Mouse (Mus musculus): ENCODE results near the gene Zfp579.
A peak's percentile ranks its signal among the peaks of the same experiment; 100 is the strongest.
"Not testable (repeated sequence)": the region's sequence is repeated elsewhere in the genome, so short reads cannot be mapped to it uniquely, and the experiment has no call there.

The Zfp579 gene

GRCm38 (mm10) chr7:5015118-5016001 lies 19.4 kb upstream of the Zfp579 start, which contains the start of gene Gm44973:
Gm44973 (plus strand) TSS chr7:5015496.
- peak; percentile 96 for DNase-seq

- peak; percentile 98 to 99 for DNase-seq
Observed at GRCm38 (mm10) chr7:5014251-5015117, 18.5 kb upstream of the Zfp579 start, which contains the start of the genes Zfp524 and Fiz1. Zfp524 (plus strand) TSS chr7:5014415. Fiz1 (minus strand) TSS chr7:5014697.

GRCm38 (mm10) chr7:5012681-5013513 lies 16.9 kb upstream of the Zfp579 start:
- no peak for DNase-seq

GRCm38 (mm10) chr7:5008229-5008628 lies 12.3 kb upstream of the Zfp579 start:
- no peak for DNase-seq

GRCm38 (mm10) chr7:5002876-5003275 lies 6.9 kb upstream of the Zfp579 start:
- not testable (repeated sequence) for DNase-seq

- DNase-seq = peak in 1 of 2 experiments; percentile 42
Observed at GRCm38 (mm10) chr7:4999876-5000275, 3.9 kb upstream of the Zfp579 start.

GRCm38 (mm10) chr7:4996934-4997333 lies 976 bp upstream of the Zfp579 start:
- DNase-seq = no peak

GRCm38 (mm10) chr7:4995268-4996002 lies 523 bp downstream of the Zfp579 start:
- DNase-seq = no peak

- peak; percentile 40 to 41 for DNase-seq
Observed at GRCm38 (mm10) chr7:4993999-4994788, 1.8 kb downstream of the Zfp579 start.

- DNase-seq = peak; percentile 32 to 42
Observed at GRCm38 (mm10) chr7:4993347-4993998, 2.5 kb downstream of the Zfp579 start.

- no peak for DNase-seq
Observed at GRCm38 (mm10) chr7:4988250-4988649, 7.7 kb downstream of the Zfp579 start.

GRCm38 (mm10) chr7:4976832-4977231 lies 19.1 kb downstream of the Zfp579 start:
- no peak for DNase-seq

GRCm38 (mm10) chr7:4975455-4975854 lies 20.5 kb downstream of the Zfp579 start:
- DNase-seq = no peak

GRCm38 (mm10) chr7:4972321-4973047 lies 23.5 kb downstream of the Zfp579 start:
- DNase-seq = no peak

GRCm38 (mm10) chr7:4971710-4972109 lies 24.2 kb downstream of the Zfp579 start:
- DNase-seq = no peak

GRCm38 (mm10) chr7:4971068-4971467 lies 24.9 kb downstream of the Zfp579 start, which contains the start of gene Sbk3:
Sbk3 (minus strand) TSS chr7:4971168.
- no peak for DNase-seq

GRCm38 (mm10) chr7:4964988-4965387 lies 31.0 kb downstream of the Zfp579 start:
- DNase-seq = no peak

GRCm38 (mm10) chr7:4964272-4964671 lies 31.7 kb downstream of the Zfp579 start, which contains the start of gene Sbk2:
Sbk2 (minus strand) TSS chr7:4964406.
- peak; percentile 27 to 60 for DNase-seq

- DNase-seq = no peak
Observed at GRCm38 (mm10) chr7:4963527-4963926, 32.4 kb downstream of the Zfp579 start.
